Mouse (Mus musculus) kidney, embryonic 15.5 days (tissue): ENCODE results near the gene Rdh9. TPM values are rescaled to one million over a fixed set of nuclear protein-coding genes. Genes with fewer than 3 reads are reported as not detected.
"Not testable (repeated sequence)": the region's sequence is repeated elsewhere in the genome, so short reads cannot be mapped to it uniquely, and the experiment has no call there.

Experiments
- ATAC-seq: fragments of 200-750 bp; cut with Nextera tagmentation; replicated peaks from 2 replicates; pipeline ENCODE4 v1.8.0; 2017; ENCODE audit warnings: moderate TSS enrichment; ENCODE audit not compliant: low FRiP score
- H3K27ac ChIP-seq: fragments of 300-500 bp; sonication (generic); 2 replicates; pipeline ENCODE4 v1.5.1; 2015; ENCODE audit warnings: mild to moderate bottlenecking, inconsistent platforms
- H3K27me3 ChIP-seq: fragments of 300-500 bp; sonication (generic); 2 replicates; pipeline ENCODE4 v1.6.1; 2015; ENCODE audit warnings: inconsistent platforms
- H3K36me3 ChIP-seq: fragments of 300-500 bp; sonication (generic); 2 replicates; pipeline ENCODE4 v1.6.1; 2015; ENCODE audit warnings: inconsistent platforms
- H3K4me1 ChIP-seq: fragments of 300-500 bp; sonication (generic); 2 replicates; pipeline ENCODE4 v1.6.1; 2015; ENCODE audit warnings: inconsistent platforms
- H3K4me2 ChIP-seq: fragments of 300-500 bp; sonication (generic); 2 replicates; pipeline ENCODE4 v1.6.1; 2015; ENCODE audit warnings: moderate library complexity, mild to moderate bottlenecking, inconsistent platforms
- H3K4me3 ChIP-seq: fragments of 300-500 bp; sonication (generic); replicated peaks from 2 replicates; pipeline ENCODE4 v1.5.1; 2015; ENCODE audit warnings: mild to moderate bottlenecking, inconsistent platforms
- H3K9ac ChIP-seq: fragments of 300-500 bp; sonication (generic); 2 replicates; pipeline ENCODE4 v1.6.1; 2015; ENCODE audit warnings: mild to moderate bottlenecking, inconsistent platforms
- H3K9me3 ChIP-seq: fragments of 300-500 bp; sonication (generic); replicated peaks from 2 replicates; pipeline ENCODE4 v1.6.1; 2016; ENCODE audit warnings: inconsistent platforms
- WGBS: fragments of 180-500 bp; shearing (Covaris S2); methylation state at CpG from one replicate; pipeline ENCODE4 v1.1.7; 2015; ENCODE audit warnings: mixed read lengths; 5-methylcytosine and 5-hydroxymethylcytosine counted together
- polyA plus RNA-seq: library from polyadenylated mRNA; unstranded; fragments of >200 nt; fragmentation: Nextera tagmentation; extraction: Ambion mirVana; gene quantifications from 2 replicates; pipeline ENCODE4 v1.2.1, GENCODE M21; 2015

The Rdh9 gene
- polyA plus RNA-seq, 1 experiment from 2014 or later: not detected

DNA sequence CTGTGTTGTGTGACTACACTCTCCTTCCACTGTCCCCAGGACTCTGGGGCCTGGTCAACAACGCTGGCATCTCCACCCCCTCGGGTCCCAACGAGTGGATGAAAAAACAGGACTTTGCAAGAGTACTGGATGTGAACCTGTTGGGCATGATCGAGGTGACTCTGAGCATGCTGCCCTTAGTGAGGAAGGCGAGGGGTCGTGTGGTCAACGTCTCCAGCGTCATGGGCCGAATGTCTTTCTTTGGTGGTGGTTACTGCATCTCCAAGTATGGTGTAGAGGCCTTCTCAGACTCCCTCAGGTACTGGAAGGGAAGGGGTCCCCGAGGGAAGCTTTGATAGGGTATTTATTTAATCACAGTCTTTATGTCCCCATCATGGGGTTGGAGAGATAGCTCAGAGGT lies 13.3 kb upstream of the Rdh9 start:
- H3K36me3 ChIP-seq, ATAC-seq, H3K4me2 ChIP-seq, H3K4me3 ChIP-seq, H3K27me3 ChIP-seq, H3K9me3 ChIP-seq, H3K9ac ChIP-seq: not testable (repeated sequence)
- Histone ChIP-seq H3K27ac (peak overlapping the region; percentile 52; the same call in 1 of the 2 replicates), H3K4me1 (peaks cover 12% of the 10 kb centered on the region)
- WGBS: 85% methylated on average over 10 of the region's 10 CpGs

DNA sequence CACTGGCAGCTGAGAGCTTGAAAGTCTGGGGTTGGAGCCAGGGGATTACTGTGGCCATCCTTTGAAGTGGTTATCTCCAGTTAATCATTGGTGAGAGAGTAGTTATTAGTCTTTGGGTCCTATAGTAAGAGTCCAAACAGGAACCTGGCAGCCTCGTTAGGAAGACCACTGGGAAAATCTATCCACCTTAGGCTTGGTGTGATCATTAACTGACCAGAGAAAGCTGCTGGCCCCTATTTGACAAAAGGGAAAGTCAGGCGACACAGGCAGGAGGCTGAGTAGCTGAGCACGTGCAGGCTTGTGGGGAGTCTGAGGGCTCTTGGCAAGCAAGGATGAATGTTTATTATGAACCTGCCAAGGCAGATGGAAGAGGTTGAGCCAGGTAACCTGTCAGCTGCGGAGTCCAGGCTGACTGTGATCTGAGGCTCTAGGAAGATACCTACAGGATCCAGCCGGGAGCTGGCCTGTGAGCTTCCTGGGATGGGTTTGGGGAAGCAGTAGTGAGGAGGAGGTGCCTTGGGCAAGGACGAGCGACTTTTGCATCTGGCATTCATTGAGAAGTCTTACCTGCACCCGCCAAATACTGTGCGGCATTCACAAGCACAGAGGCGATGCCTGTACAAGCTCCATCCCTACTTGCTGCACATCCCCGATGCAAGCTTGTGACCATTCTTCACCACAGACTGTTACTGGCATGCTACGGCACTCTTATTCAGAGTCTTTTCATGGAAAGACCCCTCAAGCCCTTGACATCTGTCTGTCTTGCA lies 12.1 kb upstream of the Rdh9 start:
- peak overlapping the region; percentile 82 for H3K27ac ChIP-seq
- no peaks in the 10 kb centered on the region for H3K27me3 ChIP-seq
- H3K9ac ChIP-seq: no peak overlapping the region
- H3K4me3 ChIP-seq: no peak overlapping the region
- peak overlapping the region; percentile 25; the same call in 1 of the 2 replicates for H3K4me2 ChIP-seq
- ATAC-seq: peak; percentile 89
- 63% methylated on average over 12 of the region's 12 CpGs for WGBS
- no peaks in the 10 kb centered on the region for H3K36me3 ChIP-seq
- H3K4me1 ChIP-seq: peaks cover 9% of the 10 kb centered on the region
- no peaks in the 10 kb centered on the region for H3K9me3 ChIP-seq

DNA sequence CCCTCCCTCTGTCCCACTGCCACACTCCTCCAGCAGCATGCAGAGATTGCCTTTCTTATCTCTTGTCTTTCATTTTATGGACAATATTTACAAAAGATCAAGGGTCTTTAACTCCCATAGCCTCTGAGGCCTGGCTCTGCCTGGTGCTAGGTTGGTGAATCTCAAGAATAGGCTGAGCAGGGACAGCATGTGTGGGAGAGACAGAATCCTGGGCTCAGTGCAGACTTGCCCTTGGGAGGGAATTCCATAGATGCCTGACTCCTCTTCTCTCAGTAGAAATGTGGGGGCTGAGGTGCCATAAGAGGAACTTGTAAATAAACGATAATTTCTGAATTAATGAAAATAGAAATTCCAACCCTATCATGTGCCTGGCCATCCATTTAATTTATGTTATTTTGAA lies 9.6 kb upstream of the Rdh9 start:
- WGBS: 63% methylated on average over 1 of the region's 1 CpGs
- H3K27ac ChIP-seq: no peak overlapping the region
- no peaks in the 10 kb centered on the region for H3K9me3 ChIP-seq
- ATAC-seq: no peak; the same call in 1 of the 2 replicates
- no peak overlapping the region for H3K4me2 ChIP-seq
- H3K27me3 ChIP-seq: no peaks in the 10 kb centered on the region
- no peak overlapping the region for H3K9ac ChIP-seq
- H3K36me3 ChIP-seq: no peaks in the 10 kb centered on the region
- H3K4me1 ChIP-seq: peaks cover 9% of the 10 kb centered on the region
- H3K4me3 ChIP-seq: no peak overlapping the region

DNA sequence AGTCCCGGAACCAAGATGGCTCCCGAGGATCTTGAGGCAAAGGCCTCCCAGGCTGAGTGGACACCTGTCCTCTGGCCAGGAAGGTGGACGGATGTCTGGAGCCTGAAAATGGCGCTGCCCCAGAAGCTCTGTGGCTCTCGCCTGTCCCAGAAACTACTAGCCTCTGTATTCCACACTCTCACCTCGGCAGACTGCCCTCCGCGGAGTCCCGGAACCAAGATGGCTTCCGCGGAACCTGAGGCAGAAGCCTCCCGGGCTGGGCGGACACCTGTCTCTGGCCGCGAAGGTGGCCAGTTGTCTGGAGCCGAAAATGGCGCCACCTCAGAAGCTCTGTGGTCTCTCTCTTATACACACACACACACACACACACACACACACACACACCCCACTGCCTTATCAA lies 6.1 kb downstream of the Rdh9 start:
- not testable (repeated sequence) for H3K4me3 ChIP-seq, H3K36me3 ChIP-seq, H3K9me3 ChIP-seq, H3K27me3 ChIP-seq, H3K4me1 ChIP-seq, H3K9ac ChIP-seq, H3K4me2 ChIP-seq, ATAC-seq, H3K27ac ChIP-seq
- WGBS: 96% methylated on average over 17 of the region's 17 CpGs

DNA sequence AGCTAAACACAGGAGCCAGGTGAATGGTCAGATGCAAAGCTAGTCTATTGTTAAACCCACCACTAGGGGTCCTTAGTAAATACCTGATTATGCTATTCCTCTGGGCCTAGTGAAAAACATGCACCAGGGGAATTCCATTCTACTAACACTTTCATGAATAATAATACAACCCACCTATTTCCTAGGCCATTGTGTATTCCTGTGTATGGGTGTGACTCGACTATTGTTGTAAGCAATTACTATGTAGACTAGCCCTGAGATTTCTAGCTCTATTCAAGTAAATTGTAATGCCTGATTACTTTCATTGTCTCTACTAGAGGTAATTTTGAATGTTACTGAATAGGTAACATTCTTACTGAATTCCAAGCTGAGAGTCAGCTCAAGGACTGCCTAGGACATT lies 9.2 kb downstream of the Rdh9 start:
- not testable (repeated sequence) for H3K27me3 ChIP-seq, H3K9me3 ChIP-seq, ATAC-seq, H3K4me1 ChIP-seq, H3K9ac ChIP-seq, H3K27ac ChIP-seq, H3K4me3 ChIP-seq, H3K36me3 ChIP-seq, H3K4me2 ChIP-seq
- WGBS: 93% methylated on average over 1 of the region's 1 CpGs

DNA sequence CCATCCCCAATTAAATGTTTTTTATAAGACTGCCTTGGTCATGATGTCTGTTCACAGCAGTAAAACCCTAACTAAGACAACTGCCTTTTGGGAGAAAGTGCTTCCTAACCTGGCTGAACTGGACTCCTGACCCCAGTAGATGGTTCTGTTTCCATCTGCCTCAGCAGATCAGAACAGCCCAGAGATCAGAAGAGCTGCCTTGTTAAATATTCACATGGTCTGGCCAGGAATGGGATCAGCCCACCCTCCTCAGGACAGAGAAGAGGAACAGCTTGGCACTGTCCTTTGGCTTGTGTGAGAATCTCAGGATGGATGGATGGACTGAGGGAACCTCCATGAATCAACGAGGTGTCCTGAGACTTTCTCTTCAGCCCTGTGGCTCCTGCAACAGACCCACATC lies 23.1 kb downstream of the Rdh9 start:
- no peaks in the 10 kb centered on the region for H3K36me3 ChIP-seq
- H3K4me1 ChIP-seq: no peaks in the 10 kb centered on the region
- no peaks in the 10 kb centered on the region for H3K27me3 ChIP-seq
- no peak overlapping the region for H3K4me3 ChIP-seq
- H3K27ac ChIP-seq: no peak overlapping the region
- H3K4me2 ChIP-seq: no peak overlapping the region
- WGBS: 73% methylated on average over 1 of the region's 1 CpGs
- no peak overlapping the region for H3K9ac ChIP-seq
- ATAC-seq: 0 out of 2 replicates have a peak, but pooled peaks have one; percentile 54
- peaks cover 2% of the 10 kb centered on the region; the same call in 1 of the 2 replicates for H3K9me3 ChIP-seq

DNA sequence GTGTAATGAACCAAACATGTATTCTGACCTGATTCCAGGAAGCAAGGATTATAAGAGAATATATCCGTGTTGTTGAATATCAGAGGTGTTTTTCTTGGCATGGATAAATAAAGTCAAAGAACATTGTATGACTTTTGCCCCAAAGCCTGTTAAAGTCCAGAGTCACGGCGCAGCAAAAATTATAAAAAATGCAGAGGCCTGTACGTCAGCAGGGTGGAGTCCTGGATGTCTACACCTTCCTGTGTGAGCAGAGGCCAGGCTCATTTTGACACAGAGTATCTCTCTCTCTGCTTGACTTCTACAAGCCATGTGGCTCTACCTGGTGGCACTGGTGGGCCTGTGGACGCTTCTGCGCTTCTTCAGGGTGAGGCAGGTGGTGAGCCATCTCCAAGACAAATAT lies 24.7 kb downstream of the Rdh9 start, which contains the start of gene Rdh16:
Gene Rdh16 (plus strand): TSS at position 262 of the 400 bp plus-strand sequence.
- Histone ChIP-seq H3K27me3 (no peaks in the 10 kb centered on the region), H3K27ac (no peak within 1 kb of the TSS), H3K4me2 (no peak within 1 kb of the TSS), H3K9ac (no peak within 1 kb of the TSS), H3K4me1 (no peaks in the 10 kb centered on the region), H3K36me3 (no peaks in the 10 kb centered on the region), H3K9me3 (no peaks in the 10 kb centered on the region), H3K4me3 (no peak within 1 kb of the TSS)
- ATAC-seq: no peak
- 71% methylated on average over 6 of the region's 6 CpGs for WGBS

DNA sequence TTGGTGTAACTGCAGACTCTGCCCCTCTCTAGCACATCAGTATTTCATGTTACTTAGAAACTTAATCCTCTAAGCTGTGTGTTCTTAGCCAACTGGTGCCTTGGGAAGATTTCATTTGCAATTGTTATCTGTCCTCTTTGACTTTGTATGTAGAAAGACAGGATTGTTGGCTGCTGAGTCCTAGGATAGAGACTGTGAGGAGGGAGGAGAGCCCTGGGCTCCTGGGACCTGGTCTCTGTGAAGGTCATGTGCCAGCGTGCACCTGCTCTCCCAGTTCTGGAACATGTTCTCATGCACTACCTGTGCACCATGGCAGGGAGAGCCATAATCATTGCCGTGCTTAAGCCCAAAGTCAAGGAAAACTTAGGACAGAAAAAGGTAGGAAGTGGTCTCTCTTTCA lies 25.4 kb downstream of the Rdh9 start:
- H3K36me3 ChIP-seq: no peaks in the 10 kb centered on the region
- no peaks in the 10 kb centered on the region for H3K9me3 ChIP-seq
- 90% methylated on average over 2 of the region's 2 CpGs for WGBS
- ATAC-seq: no peak
- H3K9ac ChIP-seq: no peak overlapping the region
- H3K27ac ChIP-seq: no peak overlapping the region
- H3K4me1 ChIP-seq: no peaks in the 10 kb centered on the region
- no peaks in the 10 kb centered on the region for H3K27me3 ChIP-seq
- H3K4me2 ChIP-seq: no peak overlapping the region
- no peak overlapping the region for H3K4me3 ChIP-seq

DNA sequence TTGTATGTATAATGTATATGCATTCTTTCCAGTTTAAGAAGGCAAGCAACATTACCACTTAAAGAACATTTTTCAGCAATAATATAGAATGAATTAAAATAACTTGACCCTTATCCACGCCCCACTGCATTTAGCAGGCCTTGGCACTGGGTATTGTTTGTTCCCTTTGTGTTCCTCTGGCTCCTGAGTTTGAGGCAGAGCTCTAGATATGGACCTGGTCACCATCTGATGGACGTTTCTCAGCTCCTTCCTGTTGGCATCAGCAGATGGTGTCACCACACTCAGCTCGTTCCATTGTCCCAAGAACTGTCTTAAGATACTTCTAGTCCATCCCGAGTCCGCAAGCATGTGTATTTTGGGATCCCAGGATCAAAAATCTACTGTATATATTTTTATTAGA lies 26.1 kb downstream of the Rdh9 start:
- ATAC-seq: no peak
- Histone ChIP-seq H3K36me3 (no peaks in the 10 kb centered on the region), H3K27ac (no peak overlapping the region), H3K9me3 (no peaks in the 10 kb centered on the region), H3K9ac (no peak overlapping the region), H3K4me2 (no peak overlapping the region), H3K4me1 (no peaks in the 10 kb centered on the region), H3K27me3 (no peaks in the 10 kb centered on the region), H3K4me3 (no peak overlapping the region)
- 79% methylated on average over 5 of the region's 5 CpGs for whole genome bisulfite sequencing

DNA sequence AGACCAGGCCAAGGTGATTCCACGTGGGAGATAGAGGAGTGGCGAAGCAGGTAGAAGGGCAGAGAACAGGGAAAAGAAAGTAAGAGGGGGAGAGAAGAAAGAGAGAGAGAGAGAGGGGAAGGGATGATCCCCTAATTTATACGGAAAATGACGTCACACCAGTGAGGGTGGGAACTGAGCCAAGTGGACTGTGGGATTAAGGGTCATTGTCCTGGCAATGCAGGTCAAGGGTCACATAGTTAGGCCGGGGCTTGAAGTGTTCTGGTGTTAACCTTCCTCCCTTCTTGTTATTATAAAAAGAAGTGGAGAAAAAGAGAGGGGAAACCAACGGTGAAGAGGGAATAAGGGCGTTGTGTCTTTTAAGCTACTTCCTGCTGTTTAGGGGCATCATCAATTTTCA lies 28.2 kb downstream of the Rdh9 start:
- H3K4me3 ChIP-seq: no peak overlapping the region
- no peak overlapping the region for H3K27ac ChIP-seq
- 66% methylated on average over 7 of the region's 7 CpGs for WGBS
- H3K9ac ChIP-seq: no peak overlapping the region
- H3K4me1 ChIP-seq: no peaks in the 10 kb centered on the region
- no peak overlapping the region for H3K4me2 ChIP-seq
- H3K9me3 ChIP-seq: no peaks in the 10 kb centered on the region
- no peak for ATAC-seq
- no peaks in the 10 kb centered on the region for H3K27me3 ChIP-seq
- H3K36me3 ChIP-seq: no peaks in the 10 kb centered on the region

DNA sequence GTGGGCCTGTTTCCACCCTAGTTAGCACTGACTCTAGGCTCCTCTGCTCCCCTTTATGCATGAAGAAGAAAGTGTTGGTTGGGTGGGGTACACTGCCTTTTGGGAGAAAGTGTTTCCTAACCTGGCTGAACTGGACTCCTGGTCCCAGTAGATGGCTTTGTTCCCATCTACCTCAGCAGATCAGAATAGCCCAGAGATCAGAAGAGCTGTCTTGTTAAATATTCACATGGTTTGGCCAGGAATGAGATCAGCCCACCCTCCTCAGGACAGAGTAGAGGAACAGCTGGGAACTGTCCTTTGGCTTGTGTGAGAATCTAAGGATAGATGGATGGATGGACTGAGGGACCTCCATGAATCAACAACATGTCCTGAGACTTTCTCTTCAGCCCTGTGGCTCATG lies 39.7 kb downstream of the Rdh9 start:
- Histone ChIP-seq H3K9ac (no peak overlapping the region), H3K27ac (no peak overlapping the region), H3K4me1 (no peaks in the 10 kb centered on the region), H3K27me3 (no peaks in the 10 kb centered on the region), H3K9me3 (0 out of 2 replicates have a peak, but pooled peaks cover 2% of the 10 kb centered on the region), H3K36me3 (no peaks in the 10 kb centered on the region), H3K4me2 (no peak overlapping the region), H3K4me3 (no peak overlapping the region)
- ATAC-seq: no peak

DNA sequence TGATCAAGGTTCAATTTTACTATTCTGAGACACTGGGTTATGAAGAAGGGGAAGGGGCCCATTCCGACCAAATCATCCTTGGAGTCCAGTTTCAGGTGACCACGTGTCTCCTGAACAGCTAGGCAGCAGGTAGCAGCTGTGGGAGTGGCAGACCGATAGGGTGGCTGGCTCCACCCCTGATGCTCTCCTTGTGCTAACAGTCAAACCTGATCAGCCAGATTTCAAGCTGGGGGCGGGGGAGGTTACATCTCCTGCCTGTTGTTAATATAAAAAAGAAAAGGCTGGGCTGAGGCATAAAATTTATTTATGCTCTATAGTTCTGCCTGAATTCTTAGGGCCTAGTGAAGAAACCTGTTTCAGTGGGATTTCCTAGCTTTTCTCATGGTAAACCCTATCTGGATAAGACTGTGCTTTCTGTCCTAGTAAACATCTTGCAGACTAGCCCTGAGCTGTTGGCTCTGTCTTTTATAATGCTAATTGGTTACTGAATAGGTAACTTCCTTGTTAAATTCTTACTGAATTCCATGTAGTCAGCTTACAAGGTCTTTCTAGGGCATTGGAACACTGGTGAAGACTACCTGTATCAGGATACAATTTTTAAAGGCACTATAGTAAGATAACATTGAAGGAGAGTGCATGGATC lies 41.2 kb downstream of the Rdh9 start:
- not testable (repeated sequence) for H3K9me3 ChIP-seq, H3K4me3 ChIP-seq, H3K27ac ChIP-seq, ATAC-seq, H3K4me1 ChIP-seq, H3K27me3 ChIP-seq, H3K9ac ChIP-seq, H3K4me2 ChIP-seq, H3K36me3 ChIP-seq
- WGBS: 75% methylated on average over 4 of the region's 4 CpGs
